Mouse (Mus musculus) embryonic facial prominence, embryonic 11.5 days (tissue): ENCODE results near the gene Gtf2a1. TPM values are rescaled to one million over a fixed set of nuclear protein-coding genes. Genes with fewer than 3 reads are reported as not detected.
A peak's percentile ranks its signal among the peaks of the same experiment; 100 is the strongest.

Experiments
- ATAC-seq: fragments of 200-750 bp; cut with Nextera tagmentation; replicated peaks from 2 replicates; pipeline ENCODE4 v1.8.0; 2017; ENCODE audit warnings: low read depth; ENCODE audit not compliant: insufficient number of reproducible peaks, low FRiP score, low TSS enrichment
- DNase-seq: peaks from one replicate; pipeline ENCODE4 v3.0.0-alpha.2; 2015; ENCODE audit warnings: low spot score
- H3K27ac ChIP-seq: fragments of 300-500 bp; sonication (generic); replicated peaks from 2 replicates; pipeline ENCODE4 v1.5.1; 2014; ENCODE audit warnings: mild to moderate bottlenecking, low read depth, low read length, control low read depth
- H3K27me3 ChIP-seq: fragments of 300-500 bp; sonication (generic); 2 replicates; pipeline ENCODE4 v1.6.1; 2014; ENCODE audit warnings: mild to moderate bottlenecking, low read length, moderate library complexity, mixed read lengths; ENCODE audit not compliant: control insufficient read depth, insufficient read depth
- H3K36me3 ChIP-seq: fragments of 300-500 bp; sonication (generic); replicated peaks from 2 replicates; pipeline ENCODE4 v1.6.1; 2014; ENCODE audit warnings: low read depth, mild to moderate bottlenecking, low read length, moderate library complexity, mixed read lengths; ENCODE audit not compliant: control insufficient read depth, insufficient read depth
- H3K4me1 ChIP-seq: fragments of 300-500 bp; sonication (generic); 2 replicates; pipeline ENCODE4 v1.6.1; 2014; ENCODE audit warnings: low read length, mixed read lengths; ENCODE audit not compliant: control insufficient read depth, insufficient read depth
- H3K4me2 ChIP-seq: fragments of 300-500 bp; sonication (generic); 2 replicates; pipeline ENCODE4 v1.6.1; 2014; ENCODE audit warnings: low read depth, mild to moderate bottlenecking, control low read depth, low read length, moderate library complexity
- H3K4me3 ChIP-seq: fragments of 300-500 bp; sonication (generic); 2 replicates; pipeline ENCODE4 v1.5.1; 2014; ENCODE audit warnings: low read depth, low read length, control low read depth
- H3K9ac ChIP-seq: fragments of 300-500 bp; sonication (generic); replicated peaks from 2 replicates; pipeline ENCODE4 v1.6.1; 2014; ENCODE audit warnings: mild to moderate bottlenecking, control low read depth, low read length
- H3K9me3 ChIP-seq: fragments of 300-500 bp; sonication (generic); replicated peaks from 2 replicates; pipeline ENCODE4 v1.6.1; 2016; ENCODE audit warnings: mild to moderate bottlenecking, low read length, inconsistent platforms, mixed read lengths; ENCODE audit not compliant: control insufficient read depth
- WGBS: fragments of 180-500 bp; shearing (Covaris S2); extraction: QIAGEN DNeasy Blood & Tissue Kit; methylation state at CpG from one replicate; pipeline ENCODE4 v1.1.7; 2014; 5-methylcytosine and 5-hydroxymethylcytosine counted together
- polyA plus RNA-seq: library from polyadenylated mRNA; unstranded; fragments of >200 nt; fragmentation: Nextera tagmentation; extraction: Ambion mirVana; gene quantifications from 2 replicates; pipeline ENCODE4 v1.2.1, GENCODE M21; 2014

Gene Gtf2a1
- polyA plus RNA-seq, 1 experiment from 2014 or later = 48.5 TPM

DNA sequence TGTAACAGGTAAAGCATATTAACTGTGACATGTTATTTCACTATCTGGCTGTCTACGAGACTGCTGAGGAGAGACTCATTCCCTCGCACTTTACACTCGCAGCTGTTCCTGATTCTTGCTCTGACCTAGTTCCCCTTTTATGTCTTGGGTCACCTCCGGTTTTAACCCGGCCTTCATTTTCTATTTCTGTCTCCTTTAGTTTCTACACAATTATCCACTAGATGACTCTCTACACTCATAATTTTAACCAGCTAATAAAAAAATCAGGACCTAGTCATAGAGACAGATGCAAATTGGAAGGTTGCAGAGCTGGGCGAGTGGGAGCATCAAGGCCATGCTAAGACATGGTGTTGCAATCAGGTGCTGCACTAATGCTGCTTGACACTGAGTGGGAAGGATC is 55.8 kb downstream of the Gtf2a1 start:
- DNase-seq (no peak), ATAC-seq (no peak)
- Histone ChIP-seq H3K36me3 (no peaks in the 10 kb centered on the region), H3K4me3 (no peak overlapping the region), H3K9ac (no peak overlapping the region), H3K4me2 (no peak overlapping the region), H3K27me3 (no peaks in the 10 kb centered on the region), H3K9me3 (no peaks in the 10 kb centered on the region), H3K27ac (no peak overlapping the region), H3K4me1 (no peaks in the 10 kb centered on the region)
- WGBS = 68% methylated on average over 6 of the region's 6 CpGs

GRCm38 (mm10) chr12:91523626-91524025 is 66.7 kb downstream of the Gtf2a1 start:
- 60% methylated on average over 3 of the region's 3 CpGs for WGBS
- no peaks in the 10 kb centered on the region for H3K4me1 ChIP-seq
- peaks cover 3% of the 10 kb centered on the region for H3K9me3 ChIP-seq
- H3K36me3 ChIP-seq = no peaks in the 10 kb centered on the region
- H3K27me3 ChIP-seq = no peaks in the 10 kb centered on the region
- H3K4me3 ChIP-seq = no peak overlapping the region
- no peak for DNase-seq
- ATAC-seq = no peak
- H3K9ac ChIP-seq = no peak overlapping the region
- H3K4me2 ChIP-seq = no peak overlapping the region
- H3K27ac ChIP-seq = no peak overlapping the region

- ATAC-seq (no peak), DNase-seq (peak; percentile 57)
- Histone ChIP-seq H3K9ac (no peak overlapping the region), H3K27ac (no peak overlapping the region), H3K4me2 (no peak overlapping the region), H3K36me3 (no peaks in the 10 kb centered on the region), H3K4me1 (no peaks in the 10 kb centered on the region), H3K27me3 (no peaks in the 10 kb centered on the region), H3K4me3 (no peak overlapping the region), H3K9me3 (no peaks in the 10 kb centered on the region)
- 27% methylated on average over 3 of the region's 3 CpGs for WGBS
These were observed 72.5 kb downstream of the Gtf2a1 start for GRCm38 (mm10) chr12:91517808-91518207.

GRCm38 (mm10) chr12:91513980-91514379 is 76.3 kb downstream of the Gtf2a1 start:
- no peak for ATAC-seq
- Histone ChIP-seq H3K4me2 (no peak overlapping the region), H3K36me3 (no peaks in the 10 kb centered on the region), H3K4me3 (no peak overlapping the region), H3K4me1 (no peaks in the 10 kb centered on the region), H3K27me3 (no peaks in the 10 kb centered on the region), H3K9ac (no peak overlapping the region), H3K27ac (no peak overlapping the region), H3K9me3 (no peaks in the 10 kb centered on the region)
- DNase-seq = no peak
- 73% methylated on average over 6 of the region's 6 CpGs for WGBS

- Histone ChIP-seq H3K36me3 (no peaks in the 10 kb centered on the region), H3K9me3 (no peaks in the 10 kb centered on the region), H3K27me3 (no peaks in the 10 kb centered on the region), H3K4me2 (no peak overlapping the region), H3K27ac (no peak overlapping the region), H3K4me3 (no peak overlapping the region), H3K4me1 (no peaks in the 10 kb centered on the region), H3K9ac (no peak overlapping the region)
- DNase-seq = no peak
- WGBS = 57% methylated on average over 3 of the region's 3 CpGs
- ATAC-seq = peak; percentile 12; the same call in 1 of the 2 replicates
These were observed 78.5 kb downstream of the Gtf2a1 start for GRCm38 (mm10) chr12:91511766-91512165.

Other genes starting within 250 kb of the Gtf2a1 start
- 10.7 and 10.8 TPM in 2 replicates for gene Cep128, start 206.1 kb downstream of the Gtf2a1 start, polyA plus RNA-seq
- 0.20 and 0.49 TPM in 2 replicates for gene Tshr, start 205.9 kb downstream of the Gtf2a1 start, polyA plus RNA-seq
- 5.4 and 6.9 TPM in 2 replicates for gene Ston2, start 197.9 kb upstream of the Gtf2a1 start, polyA plus RNA-seq